Mouse (Mus musculus) CH12.LX (cell line): ENCODE measurements around the gene Bloc1s1. TPM values are rescaled to one million over a fixed set of nuclear protein-coding genes. Genes with fewer than 3 reads are reported as not detected.

Experiments
- polyA plus RNA-seq: library from polyadenylated mRNA; unstranded; fragments of >175 nt; gene quantifications from 2 replicates; pipeline ENCODE4 v1.2.1, GENCODE M21; 2012; ENCODE audit warnings: low read depth; ENCODE audit not compliant: insufficient read length
- total RNA-seq, 2 experiments: library from RNA; depleted of rRNA; stranded (reverse); fragments of 300-350 nt in 1 of 2; fragments of >200 nt in 1 of 2; gene quantifications; 2 replicates each; pipeline ENCODE4 v1.2.3; 2012 to 2014

Gene Bloc1s1
- total and polyA plus RNA-seq, 3 experiments = 34.1 to 74.4 (median 37.1) TPM

Other genes starting within 250 kb of the Bloc1s1 start
Only the 20 nearest of the 26 such genes appear.
- 5.9 and 6.6 TPM in 2 replicates for gene Dgka, start 179.2 kb downstream of the Bloc1s1 start, total RNA-seq (2012; rRNA removed)
- 3.4 TPM in 2 replicates for gene Dgka, start 179.2 kb downstream of the Bloc1s1 start, total RNA-seq (2014; rRNA removed)
- 9.0 and 9.5 TPM in 2 replicates for gene Dgka, start 179.2 kb downstream of the Bloc1s1 start, polyA plus RNA-seq
- gene Pym1, start 176.1 kb downstream of the Bloc1s1 start, total RNA-seq (2012; rRNA removed) = 52.8 and 63.1 TPM in 2 replicates
- gene Pym1, start 176.1 kb downstream of the Bloc1s1 start, total RNA-seq (2014; rRNA removed) = 84.9 and 87.8 TPM in 2 replicates
- gene Pym1, start 176.1 kb downstream of the Bloc1s1 start, polyA plus RNA-seq = 75.6 and 86.6 TPM in 2 replicates
- 0.76 and 1.3 TPM in 2 replicates for gene Mmp19, start 133.1 kb downstream of the Bloc1s1 start, total RNA-seq (2012; rRNA removed)
- 0.39 and 0.50 TPM in 2 replicates for gene Mmp19, start 133.1 kb downstream of the Bloc1s1 start, total RNA-seq (2014; rRNA removed)
- gene Mmp19, start 133.1 kb downstream of the Bloc1s1 start, polyA plus RNA-seq = 0.57 and 0.72 TPM in 2 replicates
- gene Dnajc14, start 120.0 kb downstream of the Bloc1s1 start, total RNA-seq (2012; rRNA removed) = 33.4 and 33.7 TPM in 2 replicates
- gene Dnajc14, start 120.0 kb downstream of the Bloc1s1 start, total RNA-seq (2014; rRNA removed) = 24.8 and 25.3 TPM in 2 replicates
- gene Dnajc14, start 120.0 kb downstream of the Bloc1s1 start, polyA plus RNA-seq = 32.6 and 32.8 TPM in 2 replicates
- 1.2 and 2.0 TPM in 2 replicates for gene Tmem198b, start 119.7 kb downstream of the Bloc1s1 start, total RNA-seq (2012; rRNA removed)
- 2.0 and 2.6 TPM in 2 replicates for gene Tmem198b, start 119.7 kb downstream of the Bloc1s1 start, total RNA-seq (2014; rRNA removed)
- 4.5 and 4.7 TPM in 2 replicates for gene Tmem198b, start 119.7 kb downstream of the Bloc1s1 start, polyA plus RNA-seq
- 75.4 and 94.6 TPM in 2 replicates for gene Sarnp, start 106.7 kb downstream of the Bloc1s1 start, total RNA-seq (2012; rRNA removed)
- 170 and 198 TPM in 2 replicates for gene Sarnp, start 106.7 kb downstream of the Bloc1s1 start, total RNA-seq (2014; rRNA removed)
- 201 and 283 TPM in 2 replicates for gene Sarnp, start 106.7 kb downstream of the Bloc1s1 start, polyA plus RNA-seq
- gene Ormdl2, start 102.4 kb downstream of the Bloc1s1 start, total RNA-seq (2012; rRNA removed) = 56.1 and 73.7 TPM in 2 replicates
- 116 and 123 TPM in 2 replicates for gene Ormdl2, start 102.4 kb downstream of the Bloc1s1 start, total RNA-seq (2014; rRNA removed)
- gene Ormdl2, start 102.4 kb downstream of the Bloc1s1 start, polyA plus RNA-seq = 52.1 and 65.8 TPM in 2 replicates
- gene Gdf11, start 32.3 kb downstream of the Bloc1s1 start, total RNA-seq (2012; rRNA removed) = 4.5 and 5.4 TPM in 2 replicates
- 3.4 and 4.3 TPM in 2 replicates for gene Gdf11, start 32.3 kb downstream of the Bloc1s1 start, total RNA-seq (2014; rRNA removed)
- gene Gdf11, start 32.3 kb downstream of the Bloc1s1 start, polyA plus RNA-seq = 7.3 and 7.4 TPM in 2 replicates
- gene Cd63, start 23.0 kb downstream of the Bloc1s1 start, total RNA-seq (2012; rRNA removed) = 0.34 TPM in 1 of 2 replicates, not detected in the other
- not detected in 2 replicates for gene Cd63, start 23.0 kb downstream of the Bloc1s1 start, total RNA-seq (2014; rRNA removed)
- gene Cd63, start 23.0 kb downstream of the Bloc1s1 start, polyA plus RNA-seq = 0.55 TPM in 1 of 2 replicates, not detected in the other
- 2.6 and 4.3 TPM in 2 replicates for gene Rdh5, start 1.1 kb downstream of the Bloc1s1 start, total RNA-seq (2012; rRNA removed)
- gene Rdh5, start 1.1 kb downstream of the Bloc1s1 start, total RNA-seq (2014; rRNA removed) = 3.8 and 5.2 TPM in 2 replicates
- gene Rdh5, start 1.1 kb downstream of the Bloc1s1 start, polyA plus RNA-seq = 4.6 and 6.2 TPM in 2 replicates
- gene Itga7, start 9.8 kb upstream of the Bloc1s1 start, total RNA-seq (2012; rRNA removed) = 0.34 and 0.64 TPM in 2 replicates
- 0.14 and 0.55 TPM in 2 replicates for gene Itga7, start 9.8 kb upstream of the Bloc1s1 start, total RNA-seq (2014; rRNA removed)
- 0.63 and 0.74 TPM in 2 replicates for gene Itga7, start 9.8 kb upstream of the Bloc1s1 start, polyA plus RNA-seq
- gene Mettl7b, start 37.0 kb upstream of the Bloc1s1 start, total RNA-seq (2012; rRNA removed) = not detected in 2 replicates
- gene Mettl7b, start 37.0 kb upstream of the Bloc1s1 start, total RNA-seq (2014; rRNA removed) = not detected in 2 replicates
- not detected in 2 replicates for gene Mettl7b, start 37.0 kb upstream of the Bloc1s1 start, polyA plus RNA-seq
- not detected in 2 replicates for gene Olfr9, start 65.4 kb upstream of the Bloc1s1 start, total RNA-seq (2012; rRNA removed)
- gene Olfr9, start 65.4 kb upstream of the Bloc1s1 start, total RNA-seq (2014; rRNA removed) = not detected in 2 replicates
- not detected in 2 replicates for gene Olfr9, start 65.4 kb upstream of the Bloc1s1 start, polyA plus RNA-seq
- gene Olfr763, start 86.8 kb upstream of the Bloc1s1 start, total RNA-seq (2012; rRNA removed) = not detected in 2 replicates
- not detected in 2 replicates for gene Olfr763, start 86.8 kb upstream of the Bloc1s1 start, total RNA-seq (2014; rRNA removed)
- gene Olfr763, start 86.8 kb upstream of the Bloc1s1 start, polyA plus RNA-seq = not detected in 2 replicates
- gene Olfr764-ps1, start 115.9 kb upstream of the Bloc1s1 start, total RNA-seq (2012; rRNA removed) = not detected in 2 replicates
- gene Olfr764-ps1, start 115.9 kb upstream of the Bloc1s1 start, total RNA-seq (2014; rRNA removed) = not detected in 2 replicates
- gene Olfr764-ps1, start 115.9 kb upstream of the Bloc1s1 start, polyA plus RNA-seq = not detected in 2 replicates
- not detected in 2 replicates for gene Olfr765, start 126.0 kb upstream of the Bloc1s1 start, total RNA-seq (2012; rRNA removed)
- not detected in 2 replicates for gene Olfr765, start 126.0 kb upstream of the Bloc1s1 start, total RNA-seq (2014; rRNA removed)
- gene Olfr765, start 126.0 kb upstream of the Bloc1s1 start, polyA plus RNA-seq = not detected in 2 replicates
- not detected in 2 replicates for gene Olfr766-ps1, start 144.9 kb upstream of the Bloc1s1 start, total RNA-seq (2012; rRNA removed)
- not detected in 2 replicates for gene Olfr766-ps1, start 144.9 kb upstream of the Bloc1s1 start, total RNA-seq (2014; rRNA removed)
- gene Olfr766-ps1, start 144.9 kb upstream of the Bloc1s1 start, polyA plus RNA-seq = not detected in 2 replicates
- not detected in 2 replicates for gene Olfr767, start 158.9 kb upstream of the Bloc1s1 start, total RNA-seq (2012; rRNA removed)
- gene Olfr767, start 158.9 kb upstream of the Bloc1s1 start, total RNA-seq (2014; rRNA removed) = not detected in 2 replicates
- not detected in 2 replicates for gene Olfr767, start 158.9 kb upstream of the Bloc1s1 start, polyA plus RNA-seq
- gene Olfr768, start 175.3 kb upstream of the Bloc1s1 start, total RNA-seq (2012; rRNA removed) = not detected in 2 replicates
- gene Olfr768, start 175.3 kb upstream of the Bloc1s1 start, total RNA-seq (2014; rRNA removed) = not detected in 2 replicates
- gene Olfr768, start 175.3 kb upstream of the Bloc1s1 start, polyA plus RNA-seq = not detected in 2 replicates
- not detected in 2 replicates for gene Olfr769, start 193.8 kb upstream of the Bloc1s1 start, total RNA-seq (2012; rRNA removed)
- not detected in 2 replicates for gene Olfr769, start 193.8 kb upstream of the Bloc1s1 start, total RNA-seq (2014; rRNA removed)
- not detected in 2 replicates for gene Olfr769, start 193.8 kb upstream of the Bloc1s1 start, polyA plus RNA-seq